Mouse (Mus musculus) myocyte (in vitro differentiated cells): ENCODE results near the gene Tmem8. TPM values are rescaled to one million over a fixed set of nuclear protein-coding genes. Genes with fewer than 3 reads are reported as not detected.

Experiments
- H3K27me3 ChIP-seq: one replicate; pipeline ENCODE4 v1.6.1; 2011; ENCODE audit not compliant: control insufficient read depth, insufficient read depth, insufficient read length
- H3K36me3 ChIP-seq: one replicate; pipeline ENCODE4 v1.6.1; 2011; ENCODE audit not compliant: control insufficient read depth, insufficient read depth
- H3K4me2 ChIP-seq: one replicate; pipeline ENCODE4 v1.6.1; 2011; ENCODE audit warnings: low read depth, control low read depth
- H3K4me3 ChIP-seq: one replicate; pipeline ENCODE4 v1.5.1; 2011; ENCODE audit warnings: mild to moderate bottlenecking, control low read depth, moderate library complexity
- H3K79me2 ChIP-seq: one replicate; pipeline ENCODE4 v1.6.1; 2011; ENCODE audit not compliant: control insufficient read depth, insufficient read depth
- H3ac ChIP-seq: one replicate; pipeline ENCODE4 v1.6.1; 2011; ENCODE audit not compliant: control insufficient read depth, insufficient read length
- CEBPB ChIP-seq: IDR thresholded peaks from 2 replicates; pipeline ENCODE4 v1.6.1; 2011; ENCODE audit warnings: mild to moderate bottlenecking, moderate library complexity; ENCODE audit not compliant: poor library complexity, insufficient read depth, severe bottlenecking
- E2F4 ChIP-seq: IDR thresholded peaks from one replicate; pipeline ENCODE4 v1.6.1; 2011; ENCODE audit warnings: mild to moderate bottlenecking, control low read depth, moderate library complexity; ENCODE audit not compliant: insufficient read depth
- MAX ChIP-seq: IDR thresholded peaks from one replicate; pipeline ENCODE4 v1.6.1; 2011; ENCODE audit warnings: low read depth, mild to moderate bottlenecking, control low read depth
- MYOD1 ChIP-seq, 3 experiments: IDR thresholded peaks; one replicate each; pipeline ENCODE4 v1.6.1; 2011; ENCODE audit warnings: control low read depth in 2 of 3, low read depth in 2 of 3, mild to moderate bottlenecking in 2 of 3, moderate library complexity in 1 of 3; ENCODE audit not compliant: insufficient read length in 2 of 3, control insufficient read depth in 1 of 3
- MYOG ChIP-seq, 3 experiments: IDR thresholded peaks; one replicate each; pipeline ENCODE4 v1.6.1; 2011; ENCODE audit warnings: control low read depth in 2 of 3, low read depth in 2 of 3, mild to moderate bottlenecking in 2 of 3; ENCODE audit not compliant: insufficient read length in 2 of 3, control insufficient read depth in 1 of 3, insufficient read depth in 1 of 3
- POLR2A ChIP-seq: IDR thresholded peaks from one replicate; pipeline ENCODE4 v1.6.1; 2011; ENCODE audit warnings: low read depth, mild to moderate bottlenecking, control low read depth, moderate library complexity; ENCODE audit not compliant: insufficient read length
- POLR2AphosphoS2 ChIP-seq: IDR thresholded peaks from one replicate; pipeline ENCODE4 v1.6.1; 2011; ENCODE audit warnings: low read depth, control low read depth; ENCODE audit not compliant: insufficient read length
- REST ChIP-seq: IDR thresholded peaks from one replicate; pipeline ENCODE4 v1.6.1; 2011; ENCODE audit warnings: mild to moderate bottlenecking, control low read depth, moderate library complexity; ENCODE audit not compliant: insufficient read depth, insufficient read length
- SRF ChIP-seq: IDR thresholded peaks from one replicate; pipeline ENCODE4 v1.6.1; 2011; ENCODE audit warnings: low read depth; ENCODE audit not compliant: control insufficient read depth, insufficient read length
- TCF12 ChIP-seq: IDR thresholded peaks from one replicate; pipeline ENCODE4 v1.6.1; 2011; ENCODE audit warnings: mild to moderate bottlenecking, control low read depth; ENCODE audit not compliant: poor library complexity, insufficient read depth, severe bottlenecking
- TCF3 ChIP-seq: IDR thresholded peaks from one replicate; pipeline ENCODE4 v1.6.1; 2011; ENCODE audit warnings: low read depth, control low read depth; ENCODE audit not compliant: insufficient read length
- USF1 ChIP-seq: IDR thresholded peaks from one replicate; pipeline ENCODE4 v1.6.1; 2011; ENCODE audit warnings: low read depth, mild to moderate bottlenecking, control low read depth, moderate library complexity
- polyA plus RNA-seq: library from polyadenylated mRNA; unstranded; fragments of >200 nt; fragmentation: generic; extraction: Trizol; gene quantifications from one replicate; pipeline ENCODE4 v1.2.1, GENCODE M21; 2012; ENCODE audit warnings: missing spikeins

Tmem8 gene
- polyA plus RNA-seq, 1 experiment, result 1.5 TPM

DNA sequence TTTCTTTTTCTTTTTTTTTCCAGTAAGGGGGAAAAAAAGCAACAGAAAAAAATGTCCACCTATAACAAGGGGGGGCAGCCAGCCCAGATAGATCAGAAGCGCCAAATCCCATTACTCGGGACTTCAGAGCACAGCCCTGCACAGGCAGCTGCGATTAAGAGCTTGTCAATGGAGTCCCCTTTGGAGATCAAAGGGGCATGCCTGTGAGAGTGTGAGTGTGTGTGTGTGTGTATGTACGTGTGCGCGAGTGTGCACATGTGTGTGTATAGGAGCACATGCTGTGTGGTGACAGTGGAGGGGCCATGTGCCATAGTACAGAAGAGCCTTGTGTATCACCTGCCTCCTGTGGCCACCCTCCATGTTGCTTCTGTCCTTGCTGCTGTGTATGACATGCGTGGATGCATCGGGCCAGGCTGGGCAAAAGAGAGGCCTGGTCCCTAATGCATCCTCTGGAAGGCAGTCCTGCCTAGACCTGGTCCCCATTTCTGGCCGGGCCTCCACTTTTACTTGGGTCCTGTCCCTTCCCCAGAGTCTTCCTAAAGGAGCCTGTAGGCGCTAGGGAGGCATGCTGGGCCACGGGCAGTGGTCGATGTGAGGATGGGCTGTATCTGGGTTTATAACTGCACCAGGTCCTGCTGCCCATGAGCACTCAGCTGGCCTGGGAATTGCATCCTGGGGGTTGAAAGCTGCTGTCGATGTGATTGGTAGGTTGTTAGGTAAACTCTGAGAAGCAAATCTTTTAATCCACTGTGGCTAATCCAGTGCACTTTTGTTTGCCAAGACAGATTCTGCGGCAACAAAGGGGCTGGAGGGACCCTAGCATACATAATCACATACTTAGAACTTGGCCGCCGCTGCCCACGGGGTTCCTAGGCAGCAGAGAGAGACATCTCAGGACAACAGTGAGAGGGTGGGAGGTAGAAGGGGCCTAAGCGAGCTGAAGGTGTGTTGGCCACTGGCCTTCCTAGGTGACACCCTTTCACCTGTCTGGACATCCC, 19.1 kb downstream of the Tmem8 start:
- H3ac ChIP-seq, result no peak overlapping the region
- peaks cover 5% of the 10 kb centered on the region for H3K36me3 ChIP-seq
- no peak overlapping the region for H3K4me2 ChIP-seq

DNA sequence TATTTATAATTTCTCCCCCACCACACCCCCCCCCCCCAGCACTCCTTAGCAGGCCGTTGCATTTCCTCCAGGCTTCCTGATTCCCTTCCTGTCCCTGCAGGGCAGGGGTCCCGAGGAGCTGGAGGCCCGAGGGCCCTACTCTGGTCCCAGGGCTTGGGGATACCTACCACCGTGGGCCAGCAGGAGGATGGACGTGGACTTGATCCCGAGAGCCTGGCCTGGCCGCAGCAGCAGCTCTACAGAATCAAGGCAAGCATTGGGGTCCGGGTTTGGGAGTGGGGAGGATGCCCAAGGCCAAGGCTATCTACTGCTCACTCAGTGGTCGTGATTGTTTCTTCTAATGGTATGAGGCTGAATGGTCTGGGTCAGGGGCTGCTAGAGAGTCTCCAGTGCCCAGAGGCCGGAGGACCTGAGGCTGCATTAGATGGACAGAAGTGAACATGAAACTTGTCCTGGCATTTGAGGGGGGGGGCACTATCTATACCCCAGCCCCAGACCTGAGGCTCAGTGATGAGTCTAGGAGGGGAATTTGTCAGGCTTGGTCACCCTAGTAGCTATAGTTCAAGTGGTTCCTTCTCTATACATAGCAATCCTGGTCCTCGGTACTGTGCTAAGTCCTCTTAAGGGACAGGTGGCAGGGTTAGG, 24.1 kb downstream of the Tmem8 start:
- H3K27me3 ChIP-seq, result no peaks in the 10 kb centered on the region
- H3K4me2 ChIP-seq, result no peak overlapping the region
- H3K79me2 ChIP-seq, result peaks cover 34% of the 10 kb centered on the region
- TF ChIP-seq REST (no peak), E2F4 (no peak)
- no peaks in the 10 kb centered on the region for H3K36me3 ChIP-seq
- no peak overlapping the region for H3ac ChIP-seq
- peak overlapping the region; percentile 61 for H3K4me3 ChIP-seq

More for the DNA sequence above, 19.1 kb downstream of the Tmem8 start:
- no peaks in the 10 kb centered on the region for H3K79me2 ChIP-seq
- no peak for TF ChIP-seq TCF12
- TF ChIP-seq POLR2A, result no peak
- TF ChIP-seq POLR2AphosphoS2, result peak; percentile 16
- no peaks in the 10 kb centered on the region for H3K27me3 ChIP-seq
- no peak overlapping the region for H3K4me3 ChIP-seq

DNA sequence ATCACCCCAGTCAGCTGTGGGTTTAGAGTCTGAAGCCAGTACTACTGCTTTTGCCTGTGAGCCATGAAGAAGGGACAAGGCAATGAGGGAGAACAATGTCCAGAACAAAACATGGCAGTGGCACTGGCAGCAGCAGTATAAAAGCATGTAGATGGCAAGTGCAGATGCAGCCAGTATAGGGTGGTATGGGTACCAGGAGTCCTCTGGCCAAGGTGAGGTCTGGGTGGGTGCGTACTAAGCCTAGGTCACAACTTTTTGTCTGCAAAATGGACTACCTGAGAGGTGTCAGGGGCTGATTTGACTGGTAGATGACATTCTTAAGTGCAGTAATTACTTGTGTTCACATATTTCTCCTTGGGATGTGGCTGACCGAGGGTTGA, 24.6 kb downstream of the Tmem8 start:
- peak overlapping the region; percentile 81 for H3K4me2 ChIP-seq
- H3K4me3 ChIP-seq, result peak overlapping the region; percentile 61
- H3K79me2 ChIP-seq, result peaks cover 39% of the 10 kb centered on the region
- TF ChIP-seq SRF (no peak), REST (no peak), E2F4 (no peak), CEBPB (no peak), TCF3 (no peak), MAX (no peak), TCF12 (no peak), MYOD1 (IDR thresholded peaks at IDR 0.05; ENCODE audit: control insufficient read depth in 1 of 3, insufficient read length in 2 of 3, low read depth in 2 of 3) (no peak), POLR2AphosphoS2 (no peak), POLR2A (no peak), USF1 (no peak), MYOG (IDR thresholded peaks at IDR 0.05; ENCODE audit: control insufficient read depth in 1 of 3, insufficient read depth in 1 of 3, insufficient read length in 2 of 3, low read depth in 2 of 3) (no peak)
- H3K27me3 ChIP-seq, result no peaks in the 10 kb centered on the region
- no peak overlapping the region for H3ac ChIP-seq
- no peaks in the 10 kb centered on the region for H3K36me3 ChIP-seq

DNA sequence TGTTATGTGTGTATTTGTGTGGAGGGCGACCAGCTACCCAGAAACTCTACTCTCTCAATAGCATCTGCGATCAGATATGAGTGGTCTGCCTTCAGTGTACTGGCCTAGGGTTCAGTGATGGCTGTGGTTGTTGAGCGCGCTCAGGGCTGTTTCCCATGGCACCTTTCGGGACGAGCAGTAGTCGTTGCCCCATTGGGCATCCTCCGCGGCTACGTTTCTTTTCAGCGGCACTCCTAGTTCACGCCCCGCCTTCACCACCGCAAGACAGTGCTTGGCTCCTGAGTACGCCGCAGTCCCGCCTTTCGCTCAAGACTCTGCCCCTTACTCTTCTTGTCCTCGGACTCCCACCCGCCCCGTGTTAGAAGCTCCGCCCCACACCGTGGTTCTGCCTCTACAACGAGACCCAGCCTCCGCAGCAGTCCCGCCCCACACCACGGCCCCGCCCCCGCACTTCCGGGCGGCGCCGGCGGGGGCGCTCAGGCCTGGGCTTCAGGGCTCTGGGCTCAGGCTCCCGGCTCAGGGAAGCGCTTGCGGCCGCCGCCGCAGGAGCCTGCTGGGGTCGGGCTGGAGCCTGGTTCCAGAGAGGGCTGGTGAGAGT, 25.2 kb downstream of the Tmem8 start, which contains the start of gene Axin1:
Axin1 (plus strand) TSS at position 450 of the 598 bp plus-strand sequence.
- Histone ChIP-seq H3K4me2 (peak within 1 kb of the TSS; percentile 98), H3K4me3 (peak within 1 kb of the TSS; percentile 61), H3K27me3 (no peaks in the 10 kb centered on the region), H3K36me3 (no peaks in the 10 kb centered on the region), H3K79me2 (peaks cover 45% of the 10 kb centered on the region), H3ac (peak within 1 kb of the TSS; percentile 80)
- TF ChIP-seq POLR2A, result peak; percentile 60
- TF ChIP-seq CEBPB, result no peak
- TF ChIP-seq POLR2AphosphoS2, result peak; percentile 76

DNA sequence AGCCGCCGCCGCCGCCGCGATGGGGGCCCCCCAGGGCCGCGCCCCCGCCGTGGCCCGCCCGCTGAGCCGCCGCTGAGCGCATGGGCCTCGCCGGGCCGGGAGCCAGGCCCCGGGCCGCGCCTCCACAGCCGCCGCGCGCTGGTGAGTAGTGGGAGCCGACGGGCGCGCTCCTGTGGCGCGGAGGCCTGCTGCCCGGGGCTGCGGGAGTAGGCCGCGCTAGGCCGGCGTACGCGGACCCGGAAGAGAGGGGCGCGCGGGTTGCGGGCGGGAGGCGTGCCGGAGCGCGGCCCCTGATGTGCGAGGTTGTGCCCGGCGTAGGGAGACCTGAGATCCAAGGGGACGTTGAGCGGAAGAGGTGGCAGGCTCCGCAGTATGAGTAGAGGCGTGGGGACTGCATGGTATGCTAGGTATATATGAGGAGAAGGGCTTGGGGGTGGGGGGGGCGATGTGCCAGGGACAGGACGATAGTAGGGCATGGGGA, 25.8 kb downstream of the Tmem8 start:
- Histone ChIP-seq H3K36me3 (no peaks in the 10 kb centered on the region), H3K27me3 (no peaks in the 10 kb centered on the region), H3K4me3 (peak overlapping the region; percentile 61), H3K4me2 (peak overlapping the region; percentile 98), H3ac (peak overlapping the region; percentile 80), H3K79me2 (peaks cover 51% of the 10 kb centered on the region)
- TF ChIP-seq MYOG (IDR thresholded peaks at IDR 0.05; ENCODE audit: control insufficient read depth in 1 of 3, insufficient read depth in 1 of 3, insufficient read length in 2 of 3, low read depth in 2 of 3), result peak in 1 of 3 experiments; percentile 6
- TF ChIP-seq MYOD1 (IDR thresholded peaks at IDR 0.05; ENCODE audit: control insufficient read depth in 1 of 3, insufficient read length in 2 of 3, low read depth in 2 of 3), result no peak
